Mouse (Mus musculus) testis, postnatal 10 days (tissue): ENCODE results near the gene Tmem179.

Experiments used
- DNase-seq: peaks from one replicate; pipeline ENCODE4 v3.0.0; 2021; ENCODE audit warnings: low spot score

Gene Tmem179

GRCm38 (mm10) chr12:112537233-112537632 is 20.7 kb upstream of the Tmem179 start:
- no peak for DNase-seq

GRCm38 (mm10) chr12:112533758-112534157 is 17.2 kb upstream of the Tmem179 start:
- DNase-seq: no peak

- DNase-seq: no peak
These were observed 1.6 kb upstream of the Tmem179 start for GRCm38 (mm10) chr12:112518105-112518504.

GRCm38 (mm10) chr12:112514897-112515296 is 1.6 kb downstream of the Tmem179 start:
- no peak for DNase-seq

- DNase-seq: peak; percentile 78
These were observed 5.7 kb downstream of the Tmem179 start for GRCm38 (mm10) chr12:112510733-112511372.

- DNase-seq: no peak
These were observed 6.2 kb downstream of the Tmem179 start for GRCm38 (mm10) chr12:112510365-112510732.

GRCm38 (mm10) chr12:112507984-112508383 is 8.6 kb downstream of the Tmem179 start:
- DNase-seq: no peak

- no peak for DNase-seq
These were observed 9.3 kb downstream of the Tmem179 start for GRCm38 (mm10) chr12:112507264-112507663.

- DNase-seq: no peak
These were observed 10.3 kb downstream of the Tmem179 start for GRCm38 (mm10) chr12:112506267-112506666.

GRCm38 (mm10) chr12:112503003-112503771 is 13.4 kb downstream of the Tmem179 start:
- peak; percentile 66 for DNase-seq

- peak; percentile 73 for DNase-seq
These were observed 17.9 kb downstream of the Tmem179 start for GRCm38 (mm10) chr12:112498683-112499082.

GRCm38 (mm10) chr12:112497731-112498130 is 18.8 kb downstream of the Tmem179 start:
- DNase-seq: no peak

- DNase-seq: no peak
These were observed 20.4 kb downstream of the Tmem179 start for GRCm38 (mm10) chr12:112496136-112496535.

- DNase-seq: no peak
These were observed 26.1 kb downstream of the Tmem179 start for GRCm38 (mm10) chr12:112490444-112490939.

GRCm38 (mm10) chr12:112489535-112489934 is 27.0 kb downstream of the Tmem179 start:
- DNase-seq: no peak

- no peak for DNase-seq
These were observed 27.4 kb downstream of the Tmem179 start, which contains the start of gene A530016L24Rik for GRCm38 (mm10) chr12:112489134-112489533. Gene A530016L24Rik (plus strand): TSS chr12:112489448.

GRCm38 (mm10) chr12:112473777-112474176 is 42.8 kb downstream of the Tmem179 start:
- peak; percentile 96 for DNase-seq

- no peak for DNase-seq
These were observed 46.3 kb downstream of the Tmem179 start for GRCm38 (mm10) chr12:112470216-112470615.

GRCm38 (mm10) chr12:112469393-112469792 is 47.2 kb downstream of the Tmem179 start:
- DNase-seq: no peak

- no peak for DNase-seq
These were observed 49.2 kb downstream of the Tmem179 start for GRCm38 (mm10) chr12:112467387-112467786.

- DNase-seq: no peak
These were observed 50.6 kb downstream of the Tmem179 start for GRCm38 (mm10) chr12:112465928-112466327.

GRCm38 (mm10) chr12:112464516-112464915 is 52.0 kb downstream of the Tmem179 start:
- no peak for DNase-seq

- no peak for DNase-seq
These were observed 52.6 kb downstream of the Tmem179 start for GRCm38 (mm10) chr12:112463750-112464444.
